Mouse (Mus musculus): ENCODE measurements around the gene Ppip5k2. TPM values are rescaled to one million over a fixed set of nuclear protein-coding genes. Genes with fewer than 3 reads are reported as not detected.
A peak's percentile ranks its signal among the peaks of the same experiment; 100 is the strongest.

Gene Ppip5k2
- polyA plus RNA-seq, 1 experiment, result 18.7 TPM

- TF ChIP-seq POLR2A (IDR thresholded peaks at IDR 0.05; ENCODE audit: borderline replicate concordance, low read depth, low read length) (no peak), CTCF (IDR thresholded peaks at IDR 0.05; ENCODE audit: low read depth, low read length) (no peak)
- H3K4me3 ChIP-seq (ENCODE audit: insufficient read depth, low read length), result no peak overlapping the region
- H3K27ac ChIP-seq (ENCODE audit: insufficient read depth, low read depth, low read length), result peak overlapping the region; percentile 86
- H3K4me1 ChIP-seq (ENCODE audit: control insufficient read depth, insufficient read depth, low read length), result peaks cover 42% of the 10 kb centered on the region
Observed at GRCm38 (mm10) chr1:97672849-97673248, 97.4 kb downstream of the Ppip5k2 start.

- no peak overlapping the region for H3K27ac ChIP-seq (ENCODE audit: insufficient read depth, low read depth, low read length)
- H3K4me3 ChIP-seq (ENCODE audit: insufficient read depth, low read length), result no peak overlapping the region
- peaks cover 39% of the 10 kb centered on the region for H3K4me1 ChIP-seq (ENCODE audit: control insufficient read depth, insufficient read depth, low read length)
- no peak for TF ChIP-seq POLR2A (IDR thresholded peaks at IDR 0.05; ENCODE audit: borderline replicate concordance, low read depth, low read length)
- TF ChIP-seq CTCF (IDR thresholded peaks at IDR 0.05; ENCODE audit: low read depth, low read length), result no peak
Observed at GRCm38 (mm10) chr1:97667288-97667687, 102.9 kb downstream of the Ppip5k2 start.

- peak overlapping the region; percentile 100 for H3K27ac ChIP-seq (ENCODE audit: insufficient read depth, low read depth, low read length)
- no peak for TF ChIP-seq CTCF (IDR thresholded peaks at IDR 0.05; ENCODE audit: low read depth, low read length)
Observed at GRCm38 (mm10) chr1:97662324-97662723, 107.9 kb downstream of the Ppip5k2 start.

GRCm38 (mm10) chr1:97661406-97662241 lies 108.6 kb downstream of the Ppip5k2 start, which contains the start of gene D1Ertd622e:
Gene D1Ertd622e (minus strand): TSS chr1:97662074.
- H3K27ac ChIP-seq (ENCODE audit: insufficient read depth, low read depth, low read length), result peak within 1 kb of the TSS; percentile 100
- H3K4me3 ChIP-seq (ENCODE audit: insufficient read depth, low read length), result peak within 1 kb of the TSS; percentile 89
- no peak for TF ChIP-seq CTCF (IDR thresholded peaks at IDR 0.05; ENCODE audit: low read depth, low read length)
- no peak for TF ChIP-seq POLR2A (IDR thresholded peaks at IDR 0.05; ENCODE audit: borderline replicate concordance, low read depth, low read length)
- H3K4me1 ChIP-seq (ENCODE audit: control insufficient read depth, insufficient read depth, low read length), result peaks cover 18% of the 10 kb centered on the region

More at GRCm38 (mm10) chr1:97662324-97662723, 107.9 kb downstream of the Ppip5k2 start:
- Histone ChIP-seq H3K4me3 (ENCODE audit: insufficient read depth, low read length) (peak overlapping the region; percentile 89), H3K4me1 (ENCODE audit: control insufficient read depth, insufficient read depth, low read length) (peaks cover 21% of the 10 kb centered on the region)

DNA sequence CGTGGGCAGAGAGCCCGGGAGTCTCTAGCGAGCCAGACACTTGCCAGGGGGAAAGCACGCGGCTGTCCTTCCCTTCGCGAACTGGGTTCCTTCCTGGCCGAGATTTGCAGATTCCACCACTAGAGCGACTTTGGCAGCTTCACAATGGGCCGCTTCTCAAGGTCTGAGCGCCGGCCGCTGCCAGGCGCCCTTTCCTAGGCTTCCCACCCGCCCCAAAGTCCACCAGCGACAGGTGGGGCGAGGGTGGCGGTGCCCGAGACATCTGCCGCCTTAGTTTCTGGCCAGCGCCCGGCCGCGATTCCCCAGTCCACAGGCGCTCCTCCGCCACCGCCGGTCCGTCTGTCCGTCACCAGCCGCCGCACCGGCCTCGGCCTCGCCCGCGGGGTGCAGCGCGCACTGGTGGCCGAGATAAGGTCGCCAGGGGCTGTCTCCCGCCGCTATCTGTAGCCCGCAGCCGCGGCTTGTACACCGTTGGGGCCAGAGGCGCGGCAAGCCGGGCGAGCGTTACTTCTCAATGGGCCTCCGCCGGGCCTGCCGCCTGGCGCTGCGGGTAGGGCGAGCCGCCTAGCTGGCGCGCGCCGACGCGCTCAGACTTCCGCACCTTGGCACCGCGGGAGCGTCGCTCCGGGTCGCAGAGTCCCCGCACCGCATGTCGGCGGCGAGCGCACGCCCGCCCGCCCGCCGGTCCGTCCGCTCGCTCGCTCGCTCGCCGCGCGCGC lies 109.4 kb downstream of the Ppip5k2 start:
- TF ChIP-seq CTCF (IDR thresholded peaks at IDR 0.05; ENCODE audit: low read depth, low read length) (no peak), POLR2A (IDR thresholded peaks at IDR 0.05; ENCODE audit: borderline replicate concordance, low read depth, low read length) (no peak)

GRCm38 (mm10) chr1:97659405-97659804 lies 110.8 kb downstream of the Ppip5k2 start:
- Histone ChIP-seq H3K4me1 (ENCODE audit: control insufficient read depth, insufficient read depth, low read length) (peaks cover 30% of the 10 kb centered on the region), H3K27ac (ENCODE audit: insufficient read depth, low read depth, low read length) (peak overlapping the region; percentile 96), H3K4me3 (ENCODE audit: insufficient read depth, low read length) (peak overlapping the region; percentile 89)
- TF ChIP-seq POLR2A (IDR thresholded peaks at IDR 0.05; ENCODE audit: borderline replicate concordance, low read depth, low read length), result no peak
- TF ChIP-seq CTCF (IDR thresholded peaks at IDR 0.05; ENCODE audit: low read depth, low read length), result no peak

More for the DNA sequence above, 109.4 kb downstream of the Ppip5k2 start:
- peak overlapping the region; percentile 96 for H3K27ac ChIP-seq (ENCODE audit: insufficient read depth, low read depth, low read length)
- peak overlapping the region; percentile 89 for H3K4me3 ChIP-seq (ENCODE audit: insufficient read depth, low read length)
- H3K4me1 ChIP-seq (ENCODE audit: control insufficient read depth, insufficient read depth, low read length), result peaks cover 23% of the 10 kb centered on the region

- H3K27ac ChIP-seq (ENCODE audit: insufficient read depth, low read depth, low read length), result no peak overlapping the region
- peak overlapping the region; percentile 5 for H3K4me3 ChIP-seq (ENCODE audit: insufficient read depth, low read length)
- no peak for TF ChIP-seq CTCF (IDR thresholded peaks at IDR 0.05; ENCODE audit: low read depth, low read length)
- TF ChIP-seq POLR2A (IDR thresholded peaks at IDR 0.05; ENCODE audit: borderline replicate concordance, low read depth, low read length), result no peak
- H3K4me1 ChIP-seq (ENCODE audit: control insufficient read depth, insufficient read depth, low read length), result peaks cover 26% of the 10 kb centered on the region
Observed at GRCm38 (mm10) chr1:97657786-97658185, 112.4 kb downstream of the Ppip5k2 start.

DNA sequence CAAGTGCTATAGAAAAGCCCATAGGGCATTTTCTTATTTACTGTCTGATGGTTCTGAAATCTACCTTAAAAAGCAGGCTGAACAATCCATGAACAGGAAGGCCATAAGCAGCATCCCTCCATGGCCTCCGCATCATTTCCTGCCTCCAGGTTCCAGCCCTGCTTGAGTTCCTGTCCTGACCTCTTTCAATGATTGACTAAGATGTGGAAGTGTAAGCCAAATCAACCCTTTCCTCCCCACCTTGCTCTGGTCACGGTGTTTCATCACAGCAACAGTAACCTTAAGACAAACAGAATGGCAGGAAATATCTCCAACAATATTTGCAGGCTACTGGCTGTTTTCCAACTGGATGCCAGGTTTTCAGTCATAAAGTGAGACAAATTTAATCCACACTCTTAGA lies 113.0 kb downstream of the Ppip5k2 start:
- Histone ChIP-seq H3K4me1 (ENCODE audit: control insufficient read depth, insufficient read depth, low read length) (peaks cover 24% of the 10 kb centered on the region), H3K27ac (ENCODE audit: insufficient read depth, low read depth, low read length) (no peak overlapping the region), H3K4me3 (ENCODE audit: insufficient read depth, low read length) (no peak overlapping the region)
- TF ChIP-seq POLR2A (IDR thresholded peaks at IDR 0.05; ENCODE audit: borderline replicate concordance, low read depth, low read length) (no peak), CTCF (IDR thresholded peaks at IDR 0.05; ENCODE audit: low read depth, low read length) (no peak)

Other genes starting within 250 kb of the Ppip5k2 start
- 96.0 and 102 TPM in 2 replicates for gene D1Ertd622e, start 108.3 kb downstream of the Ppip5k2 start, polyA plus RNA-seq (2012; ENCODE audit: insufficient read depth, insufficient read length, missing spikeins)
- gene Gin1, start 239 bp downstream of the Ppip5k2 start, polyA plus RNA-seq (2012; ENCODE audit: insufficient read depth, insufficient read length, missing spikeins), result 12.7 and 19.5 TPM in 2 replicates

Measured in bone marrow macrophage, adult 2 months (primary cell).